Mouse (Mus musculus): ENCODE results near the gene Clock. TPM values are rescaled to one million over a fixed set of nuclear protein-coding genes. Genes with fewer than 3 reads are reported as not detected.

The Clock gene
- total RNA-seq, 2 experiments from 2014 or later = 55.2 to 55.7 TPM

- DNase-seq (ENCODE audit: low spot score in 2 of 2) = no peak
These were observed 121.4 kb downstream of the Clock start for GRCm38 (mm10) chr5:76183043-76183749.

- DNase-seq (ENCODE audit: low spot score in 2 of 2) = no peak
These were observed 122.3 kb downstream of the Clock start for GRCm38 (mm10) chr5:76182326-76182725.

GRCm38 (mm10) chr5:76179791-76180190, 124.8 kb downstream of the Clock start:
- DNase-seq (ENCODE audit: low spot score in 2 of 2) = no peak

DNA sequence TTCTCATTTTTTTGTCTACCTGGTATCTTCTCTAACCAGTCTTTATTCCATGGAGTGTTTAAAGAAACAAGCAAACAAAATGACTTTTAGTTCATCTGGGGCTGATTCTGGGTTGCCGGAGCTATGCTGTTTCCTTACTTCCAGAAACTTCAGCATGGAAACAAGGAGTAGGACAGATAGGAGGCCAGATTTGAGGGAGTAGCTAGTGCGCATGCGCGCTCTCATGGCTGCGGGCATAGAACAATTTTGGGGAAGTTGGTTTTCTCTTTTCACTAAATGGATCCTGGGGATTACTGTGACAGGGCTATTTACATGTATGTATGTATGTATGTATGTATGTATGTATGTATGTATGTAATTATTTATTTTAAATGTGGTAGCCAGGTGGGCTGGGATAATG, 125.4 kb downstream of the Clock start:
- DNase-seq (ENCODE audit: low spot score in 2 of 2) = no peak

DNA sequence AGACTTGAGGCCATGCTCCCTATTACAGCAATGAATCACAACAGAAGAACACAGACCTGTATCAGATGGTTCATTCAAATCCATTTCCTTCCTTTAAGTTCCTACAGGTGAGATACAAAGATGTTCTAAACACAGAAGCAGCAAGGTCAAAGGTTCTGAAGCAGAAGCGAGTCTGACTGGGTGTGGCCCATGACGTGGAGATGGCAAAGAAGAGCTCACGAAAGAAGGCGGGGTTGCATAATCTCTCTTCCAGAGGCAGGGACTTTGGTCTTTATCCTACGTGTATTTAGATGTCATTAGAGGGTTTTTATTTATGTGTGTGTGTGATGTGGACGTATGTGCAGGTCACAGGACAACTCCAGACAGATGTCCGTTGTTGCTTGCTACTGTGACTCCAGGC, 126.9 kb downstream of the Clock start:
- no peak for DNase-seq (ENCODE audit: low spot score in 2 of 2)

DNA sequence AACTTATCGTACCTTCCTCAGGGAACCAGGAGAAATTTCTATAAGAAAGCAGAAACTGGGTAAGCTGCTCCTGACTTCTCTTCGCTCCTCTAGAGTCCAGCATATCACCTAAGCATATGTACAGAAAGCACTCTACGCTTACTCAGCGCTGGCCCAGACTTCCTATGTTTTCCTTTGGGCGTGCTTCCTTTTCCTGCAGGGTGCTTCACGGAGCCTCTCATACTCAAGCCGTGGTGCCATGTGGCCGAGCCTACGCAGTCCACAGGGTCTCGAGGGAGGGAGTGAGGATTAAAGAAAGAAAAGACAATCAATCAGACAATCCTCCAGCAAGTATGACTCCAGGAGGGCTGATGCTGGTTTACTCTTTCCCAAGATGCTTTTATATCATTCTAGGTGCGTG, 127.8 kb downstream of the Clock start:
- DNase-seq (ENCODE audit: low spot score in 2 of 2) = no peak

DNA sequence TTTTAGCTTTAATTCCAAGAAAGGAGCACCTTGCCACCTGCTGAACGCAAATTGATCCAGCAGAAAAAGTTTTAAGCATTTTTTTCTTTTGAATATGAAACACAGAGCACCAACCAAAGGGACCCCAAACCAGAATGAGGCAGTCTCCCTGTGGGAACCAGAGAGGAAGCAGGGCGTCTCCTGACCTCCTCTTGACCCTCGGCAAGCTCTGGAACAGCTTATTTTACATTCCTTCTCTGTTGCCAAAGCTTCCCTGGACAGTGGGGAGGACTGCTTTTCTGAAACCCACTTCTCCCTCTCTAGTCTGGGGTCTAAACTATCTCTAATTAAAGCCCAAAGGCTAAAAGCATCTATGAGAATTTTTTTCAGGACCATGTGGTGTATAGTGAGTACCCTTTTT, 128.2 kb downstream of the Clock start:
- DNase-seq (ENCODE audit: low spot score in 2 of 2) = no peak

GRCm38 (mm10) chr5:76175051-76175450, 129.5 kb downstream of the Clock start:
- DNase-seq (ENCODE audit: low spot score in 2 of 2) = no peak

GRCm38 (mm10) chr5:76171039-76171438, 133.6 kb downstream of the Clock start:
- no peak for DNase-seq (ENCODE audit: low spot score in 2 of 2)

DNA sequence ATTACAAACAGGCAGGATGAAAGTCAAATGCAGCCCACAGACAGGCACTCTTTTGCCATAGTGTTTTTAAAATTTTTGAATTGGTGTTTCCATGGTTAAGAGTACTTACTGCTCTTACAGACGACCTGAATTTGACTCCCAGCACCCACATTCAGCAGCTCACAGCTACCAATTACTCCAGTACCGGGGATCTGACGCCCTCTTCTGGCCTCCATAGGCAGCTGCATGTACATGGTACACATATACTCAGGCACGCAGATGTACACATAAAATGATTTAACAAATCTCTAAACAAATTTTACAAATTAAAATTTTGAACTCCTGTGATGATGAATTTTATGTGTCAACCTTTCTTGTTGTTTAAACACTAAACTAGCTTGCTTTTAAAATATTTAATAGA, 134.1 kb downstream of the Clock start:
- no peak for DNase-seq (ENCODE audit: low spot score in 2 of 2)

GRCm38 (mm10) chr5:76164827-76165226, 139.8 kb downstream of the Clock start:
- no peak for DNase-seq (ENCODE audit: low spot score in 2 of 2)

DNA sequence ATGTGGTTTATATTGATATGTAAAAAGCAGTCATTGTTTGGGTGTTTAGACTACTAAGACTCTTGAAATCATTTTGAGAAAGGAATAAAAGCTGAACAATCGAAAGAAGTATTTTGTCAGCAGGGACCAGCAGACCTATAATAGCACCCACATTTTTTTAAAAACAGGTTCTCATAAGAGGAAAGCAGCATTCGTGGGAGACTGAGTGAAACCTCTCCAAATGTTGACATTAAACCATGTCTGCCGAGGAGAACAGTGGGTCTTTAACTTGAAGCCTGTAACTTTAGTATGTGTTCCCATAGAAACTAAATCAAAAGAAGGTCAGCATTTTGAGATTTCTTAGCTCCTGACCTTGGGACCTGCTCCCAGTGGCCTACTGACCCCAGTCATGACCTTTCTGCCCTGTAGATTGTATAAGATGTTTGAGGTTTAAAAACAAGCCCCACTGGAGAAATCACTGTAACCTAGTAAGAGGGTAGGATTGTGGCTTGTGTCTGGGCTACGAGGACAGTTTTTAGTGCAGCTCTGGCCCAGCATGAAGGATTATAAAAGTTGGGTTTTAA, 140.7 kb downstream of the Clock start:
- DNase-seq (ENCODE audit: low spot score in 2 of 2) = no peak

DNA sequence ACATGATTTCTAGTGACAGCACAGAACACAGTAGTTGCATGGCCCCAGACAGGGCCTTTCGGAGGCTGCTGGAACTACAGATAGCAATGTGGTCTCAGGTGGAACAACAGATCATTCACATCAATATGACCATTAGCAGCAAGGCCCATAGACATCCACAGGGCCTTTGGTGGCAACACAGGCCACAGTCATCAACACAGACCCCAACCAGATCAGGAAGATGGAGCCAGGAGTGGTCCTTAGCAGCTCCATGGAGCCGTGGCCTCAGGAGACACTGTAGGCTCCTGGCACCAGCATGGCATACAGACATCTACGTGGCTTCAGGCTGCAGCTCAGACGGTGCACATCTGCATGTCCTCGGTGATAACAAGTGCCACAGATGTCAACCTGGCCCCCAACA, 141.7 kb downstream of the Clock start:
- no peak for DNase-seq (ENCODE audit: low spot score in 2 of 2)

DNA sequence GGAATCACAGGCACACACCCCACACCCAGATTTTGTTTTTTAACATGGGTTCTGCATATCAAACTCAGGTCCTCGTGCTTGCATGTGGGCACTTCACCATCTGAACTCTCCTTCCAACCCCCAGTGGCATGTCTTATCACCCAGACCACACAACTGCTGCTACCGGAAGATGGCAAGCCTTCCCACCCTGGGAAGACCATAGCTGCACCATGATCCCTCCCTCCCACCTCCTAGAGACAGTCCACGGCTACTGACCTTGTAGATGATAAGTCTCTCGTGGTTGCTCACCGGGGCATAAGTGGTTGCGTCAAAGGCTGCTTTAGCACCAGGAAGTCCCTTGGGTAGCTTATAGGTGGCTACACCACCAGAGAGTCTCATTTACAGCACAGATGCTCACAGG, 143.1 kb downstream of the Clock start:
- DNase-seq (ENCODE audit: low spot score in 2 of 2) = no peak

DNA sequence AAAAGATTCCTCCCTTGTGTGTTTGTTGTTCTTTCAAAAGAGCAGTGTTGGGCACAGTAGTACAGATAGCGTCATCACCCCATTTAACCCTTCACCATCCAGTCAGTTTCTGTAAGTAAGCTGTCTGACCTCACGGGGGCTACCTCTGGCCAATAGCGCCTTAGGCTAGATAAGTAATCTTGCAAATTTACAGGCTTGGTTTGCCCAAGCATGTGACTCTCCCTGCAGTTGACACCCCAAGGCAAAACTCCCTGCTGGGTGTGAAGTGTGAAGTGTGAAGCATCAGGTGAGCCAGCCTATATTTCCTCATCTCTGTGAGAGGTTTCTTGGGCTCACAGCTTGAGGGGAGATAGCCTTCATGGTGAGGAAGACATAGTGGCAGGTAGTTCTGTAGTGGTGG, 144.5 kb downstream of the Clock start:
- no peak for DNase-seq (ENCODE audit: low spot score in 2 of 2)

Other genes with a start within 250 kb of the Clock start
- 10 to 100 TPM; 19.1 to 22.7 TPM for gene Srd5a3, start 164.5 kb downstream of the Clock start, total RNA-seq (2021)
- gene Tmem165, start 120.9 kb downstream of the Clock start, total RNA-seq (2021) = 10 to 100 TPM; 32.5 to 35.3 TPM
- not detected for gene Pdcl2, start 26.4 kb upstream of the Clock start, total RNA-seq (2021)
- gene Nmu, start 59.0 kb upstream of the Clock start, total RNA-seq (2021) = not detected
- gene Gm7271, start 179.2 kb upstream of the Clock start, total RNA-seq (2021) = not detected
- 10 to 100 TPM; 54.2 to 60.8 TPM for gene Exoc1, start 224.5 kb upstream of the Clock start, total RNA-seq (2021)